Mouse (Mus musculus) stomach, embryonic 15.5 days (tissue): Measurements from ENCODE around the gene Lrrc40. TPM values are rescaled to one million over a fixed set of nuclear protein-coding genes. Genes with fewer than 3 reads are reported as not detected.
"Not testable (repeated sequence)": the region's sequence is repeated elsewhere in the genome, so short reads cannot be mapped to it uniquely, and the experiment has no call there.

Experiments
- ATAC-seq: fragments of 200-750 bp; cut with Nextera tagmentation; 2 replicates; pipeline ENCODE4 v1.8.0; 2017; ENCODE audit warnings: low read depth, moderate number of reproducible peaks, moderate TSS enrichment; ENCODE audit not compliant: insufficient read depth, low FRiP score
- H3K27ac ChIP-seq: fragments of 300-500 bp; sonication (generic); 2 replicates; pipeline ENCODE4 v1.5.1; 2015; ENCODE audit warnings: mild to moderate bottlenecking, inconsistent platforms
- H3K27me3 ChIP-seq: fragments of 300-500 bp; sonication (generic); replicated peaks from 2 replicates; pipeline ENCODE4 v1.6.1; 2015; ENCODE audit warnings: inconsistent platforms
- H3K36me3 ChIP-seq: fragments of 300-500 bp; sonication (generic); 2 replicates; pipeline ENCODE4 v1.6.1; 2015; ENCODE audit warnings: inconsistent platforms
- H3K4me1 ChIP-seq: fragments of 300-500 bp; sonication (generic); 2 replicates; pipeline ENCODE4 v1.6.1; 2015; ENCODE audit warnings: inconsistent platforms
- H3K4me2 ChIP-seq: fragments of 300-500 bp; sonication (generic); 2 replicates; pipeline ENCODE4 v1.6.1; 2015; ENCODE audit warnings: mild to moderate bottlenecking, inconsistent platforms
- H3K4me3 ChIP-seq: fragments of 300-500 bp; sonication (generic); replicated peaks from 2 replicates; pipeline ENCODE4 v1.5.1; 2015; ENCODE audit warnings: inconsistent platforms
- H3K9ac ChIP-seq: fragments of 300-500 bp; sonication (generic); 2 replicates; pipeline ENCODE4 v1.6.1; 2015; ENCODE audit warnings: inconsistent platforms
- H3K9me3 ChIP-seq: fragments of 300-500 bp; sonication (generic); 2 replicates; pipeline ENCODE4 v1.6.1; 2016; ENCODE audit warnings: inconsistent platforms
- WGBS: fragments of 180-500 bp; shearing (Covaris S2); methylation state at CpG from one replicate; pipeline ENCODE4 v1.1.7; 2015; 5-methylcytosine and 5-hydroxymethylcytosine counted together
- polyA plus RNA-seq: library from polyadenylated mRNA; unstranded; fragments of >200 nt; fragmentation: Nextera tagmentation; extraction: Ambion mirVana; gene quantifications from 2 replicates; pipeline ENCODE4 v1.2.1, GENCODE M21; 2015

Gene Lrrc40
- polyA plus RNA-seq, 1 experiment from 2014 or later: 45.4 TPM

DNA sequence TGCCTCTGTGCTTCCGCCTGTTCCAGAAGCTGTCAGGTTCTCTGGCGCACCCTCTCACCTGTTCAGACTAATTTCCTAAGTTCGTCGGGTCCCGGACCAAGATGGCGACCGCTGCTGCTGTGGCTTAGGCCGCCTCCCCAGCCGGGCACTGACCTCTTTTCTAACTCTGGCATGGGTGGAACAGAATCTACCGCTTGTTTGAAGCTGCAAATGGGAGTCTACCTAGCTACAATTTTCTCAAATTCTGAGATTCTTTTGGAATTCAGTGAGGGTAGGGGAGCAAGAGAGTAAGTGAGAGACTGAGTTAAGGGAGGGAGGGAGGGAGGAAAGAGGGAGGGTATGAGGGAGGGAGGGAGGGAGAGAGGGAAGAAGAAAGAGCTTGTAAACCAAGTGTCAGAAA lies 65.6 kb downstream of the Lrrc40 start:
- WGBS: 87% methylated on average over 10 of the region's 10 CpGs
- not testable (repeated sequence) for H3K9me3 ChIP-seq

DNA sequence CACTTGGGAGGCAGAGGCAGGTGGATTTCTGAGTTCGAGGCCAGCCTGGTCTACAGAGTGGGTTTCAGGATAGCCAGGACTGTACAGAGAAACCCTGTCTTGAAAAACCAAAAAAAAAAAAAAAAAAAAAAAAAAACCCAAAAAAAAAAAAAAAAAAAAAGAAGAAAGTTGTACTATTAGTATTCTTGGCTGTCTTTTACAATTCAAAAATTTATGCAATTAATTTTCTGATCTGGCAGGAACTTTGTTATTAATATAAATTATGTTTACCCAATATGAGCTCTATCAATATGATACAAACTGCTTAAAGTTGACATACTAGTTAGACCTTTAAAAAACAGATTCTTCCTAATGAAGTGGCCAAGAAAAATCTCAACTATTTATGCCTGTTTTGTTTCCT lies 66.1 kb downstream of the Lrrc40 start:
- H3K36me3 ChIP-seq, H3K4me3 ChIP-seq, H3K27me3 ChIP-seq, H3K4me2 ChIP-seq, H3K4me1 ChIP-seq, H3K9ac ChIP-seq, H3K9me3 ChIP-seq, ATAC-seq, H3K27ac ChIP-seq: not testable (repeated sequence)
- WGBS: 58% methylated on average over 1 of the region's 1 CpGs

More for the DNA sequence above, 65.6 kb downstream of the Lrrc40 start:
- H3K36me3 ChIP-seq, H3K27me3 ChIP-seq, H3K4me2 ChIP-seq, H3K4me1 ChIP-seq, H3K4me3 ChIP-seq, ATAC-seq, H3K9ac ChIP-seq, H3K27ac ChIP-seq: not testable (repeated sequence)

DNA sequence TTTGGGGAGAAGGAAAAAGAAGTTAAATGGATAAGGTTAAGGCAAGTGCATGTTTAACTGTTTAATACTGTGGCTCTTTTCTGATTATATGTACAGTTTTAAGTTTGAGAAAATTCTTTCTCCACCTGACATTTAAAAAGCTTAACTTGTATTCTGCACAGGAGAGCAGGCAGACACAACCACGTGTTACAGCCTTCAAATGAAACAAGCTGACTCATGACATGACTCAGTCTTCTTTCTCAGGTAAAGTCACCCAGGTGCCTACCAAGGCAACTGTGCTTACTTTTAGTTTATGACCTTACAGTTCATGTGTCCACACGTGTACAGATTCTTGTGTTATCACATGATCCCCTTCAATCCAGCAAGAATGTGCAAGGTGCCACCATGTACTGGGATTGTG lies 67.0 kb downstream of the Lrrc40 start:
- H3K4me2 ChIP-seq: no peak overlapping the region
- no peaks in the 10 kb centered on the region for H3K4me1 ChIP-seq
- WGBS: 67% methylated on average over 2 of the region's 2 CpGs
- H3K4me3 ChIP-seq: no peak overlapping the region
- no peak for ATAC-seq
- H3K9me3 ChIP-seq: no peaks in the 10 kb centered on the region
- H3K36me3 ChIP-seq: no peaks in the 10 kb centered on the region
- no peaks in the 10 kb centered on the region for H3K27me3 ChIP-seq
- no peak overlapping the region for H3K9ac ChIP-seq
- no peak overlapping the region for H3K27ac ChIP-seq

DNA sequence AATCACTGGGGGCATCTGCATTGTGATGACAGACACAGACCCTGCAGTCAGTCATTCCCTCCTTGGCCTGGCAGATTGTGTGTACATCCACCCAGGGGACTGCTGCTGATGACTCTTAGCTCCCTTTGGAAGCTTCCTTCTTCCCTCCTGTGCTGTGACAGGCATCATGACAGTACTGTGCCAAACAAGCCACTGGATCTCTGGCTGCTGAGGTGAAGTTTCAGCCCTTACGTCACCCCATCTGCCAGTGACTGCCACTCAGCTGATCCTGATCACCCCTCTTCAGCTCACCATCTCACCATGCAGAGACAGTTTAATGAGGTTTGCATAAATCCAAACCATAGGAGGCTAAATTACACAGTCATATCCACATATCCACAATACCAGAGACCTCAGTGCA lies 68.8 kb downstream of the Lrrc40 start:
- no peaks in the 10 kb centered on the region for H3K9me3 ChIP-seq
- no peak overlapping the region for H3K9ac ChIP-seq
- no peaks in the 10 kb centered on the region for H3K36me3 ChIP-seq
- H3K4me3 ChIP-seq: no peak overlapping the region
- H3K4me1 ChIP-seq: no peaks in the 10 kb centered on the region
- H3K27ac ChIP-seq: no peak overlapping the region
- H3K27me3 ChIP-seq: no peaks in the 10 kb centered on the region
- H3K4me2 ChIP-seq: no peak overlapping the region
- WGBS: 80% methylated on average over 1 of the region's 1 CpGs
- no peak for ATAC-seq

Other genes with a start within 250 kb of the Lrrc40 start
- gene Cth, start 111.6 kb upstream of the Lrrc40 start, polyA plus RNA-seq: 26.6 and 29.3 TPM in 2 replicates
- 19.0 and 22.1 TPM in 2 replicates for gene Ankrd13c, start 89.4 kb upstream of the Lrrc40 start, polyA plus RNA-seq
- 229 and 234 TPM in 2 replicates for gene Srsf11, start within 50 bp of the Lrrc40 start, polyA plus RNA-seq